Mouse (Mus musculus) thymus, adult 2 months (tissue): ENCODE measurements around the gene Lars2. TPM values are rescaled to one million over a fixed set of nuclear protein-coding genes. Genes with fewer than 3 reads are reported as not detected.
A peak's percentile ranks its signal among the peaks of the same experiment; 100 is the strongest.

ENCODE experiments used
- DNase-seq: peaks from one replicate; pipeline ENCODE4 v3.0.0; 2021
- H3K27ac ChIP-seq: fragments of 200-500 bp; 2 replicates; pipeline ENCODE4 v1.5.1; 2012; ENCODE audit warnings: low read length, control low read depth; ENCODE audit not compliant: control insufficient read depth, insufficient read depth
- H3K27me3 ChIP-seq: fragments of 200-500 bp; 2 replicates; pipeline ENCODE4 v1.6.1; 2012; ENCODE audit warnings: mild to moderate bottlenecking, low read length, moderate library complexity, mixed read lengths; ENCODE audit not compliant: control insufficient read depth, insufficient read depth
- H3K36me3 ChIP-seq: fragments of 200-500 bp; 2 replicates; pipeline ENCODE4 v1.6.1; 2012; ENCODE audit warnings: mild to moderate bottlenecking, low read length, moderate library complexity; ENCODE audit not compliant: control insufficient read depth, insufficient read depth
- H3K4me1 ChIP-seq: fragments of 200-500 bp; replicated peaks from 2 replicates; pipeline ENCODE4 v1.6.1; 2012; ENCODE audit warnings: low read length; ENCODE audit not compliant: control insufficient read depth, insufficient read depth
- H3K4me3 ChIP-seq: fragments of 200-500 bp; 2 replicates; pipeline ENCODE4 v1.5.1; 2012; ENCODE audit warnings: mild to moderate bottlenecking, low read length, control low read depth, moderate library complexity; ENCODE audit not compliant: control insufficient read depth, insufficient read depth
- CTCF ChIP-seq: fragments of 200-500 bp; IDR thresholded peaks from 2 replicates; pipeline ENCODE4 v1.5.1; 2012; ENCODE audit warnings: mild to moderate bottlenecking, control low read depth, low read length, moderate library complexity, borderline replicate concordance; ENCODE audit not compliant: control insufficient read depth, poor library complexity, insufficient read depth; ENCODE audit errors: extremely low read depth
- POLR2A ChIP-seq: fragments of 200-500 bp; IDR thresholded peaks from 2 replicates; pipeline ENCODE4 v1.6.1; 2012; ENCODE audit warnings: mild to moderate bottlenecking, low read length, control low read depth, moderate library complexity; ENCODE audit not compliant: control insufficient read depth, poor library complexity, insufficient read depth; ENCODE audit errors: extremely low read depth
- WGBS: fragments of 180-500 bp; shearing (Covaris S2); methylation state at CpG from one replicate; pipeline ENCODE4 v1.1.7; 2018; 5-methylcytosine and 5-hydroxymethylcytosine counted together
- polyA plus RNA-seq: library from polyadenylated mRNA; depleted of rRNA; stranded (reverse); fragments of >200 nt; gene quantifications from 2 replicates; pipeline ENCODE4 v1.2.3, GENCODE M21; 2012

The Lars2 gene
- polyA plus RNA-seq, 1 experiment = 634 TPM

GRCm38 (mm10) chr9:123480253-123480921 is 113.7 kb downstream of the Lars2 start:
- 50% methylated on average over 18 of the region's 18 CpGs for WGBS

DNA sequence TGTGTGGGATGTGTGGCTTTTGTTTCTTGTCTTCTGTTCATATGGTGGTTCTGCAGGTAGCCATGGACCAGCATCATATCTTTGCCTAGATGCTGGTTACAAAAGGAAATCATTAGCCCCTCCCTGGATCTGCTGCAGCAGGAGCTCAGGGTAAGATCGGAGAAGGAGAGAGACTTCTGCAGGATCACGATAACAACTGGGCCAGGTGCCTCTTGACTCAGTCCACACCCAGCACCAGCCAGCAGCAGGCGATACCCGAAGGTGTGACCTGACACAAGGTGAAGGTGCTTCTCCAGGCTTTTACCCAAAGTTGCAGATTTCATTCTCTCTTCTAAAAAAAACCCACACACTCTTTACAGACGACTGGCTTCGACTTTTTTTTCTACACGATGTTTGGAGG is 114.4 kb downstream of the Lars2 start:
- H3K36me3 ChIP-seq = peaks cover 15% of the 10 kb centered on the region
- no peak overlapping the region for H3K27ac ChIP-seq
- TF ChIP-seq POLR2A = no peak
- TF ChIP-seq CTCF = no peak
- no peaks in the 10 kb centered on the region for H3K27me3 ChIP-seq
- no peak overlapping the region for H3K4me3 ChIP-seq
- H3K4me1 ChIP-seq = peaks cover 48% of the 10 kb centered on the region
- DNase-seq = no peak
- WGBS = 76% methylated on average over 7 of the region's 7 CpGs

More at GRCm38 (mm10) chr9:123480253-123480921, 113.7 kb downstream of the Lars2 start:
- Histone ChIP-seq H3K27ac (no peak overlapping the region), H3K4me3 (peak overlapping the region; percentile 98), H3K27me3 (no peaks in the 10 kb centered on the region), H3K36me3 (peaks cover 11% of the 10 kb centered on the region), H3K4me1 (peaks cover 48% of the 10 kb centered on the region)
- no peak for TF ChIP-seq CTCF
- no peak for TF ChIP-seq POLR2A
- DNase-seq = peak; percentile 14

GRCm38 (mm10) chr9:123483598-123483997 is 116.9 kb downstream of the Lars2 start:
- Histone ChIP-seq H3K4me1 (peaks cover 47% of the 10 kb centered on the region), H3K36me3 (peaks cover 18% of the 10 kb centered on the region), H3K27me3 (no peaks in the 10 kb centered on the region), H3K4me3 (no peak overlapping the region), H3K27ac (no peak overlapping the region)
- 94% methylated on average over 1 of the region's 1 CpGs for WGBS
- no peak for TF ChIP-seq POLR2A
- TF ChIP-seq CTCF = no peak
- DNase-seq = no peak

GRCm38 (mm10) chr9:123484830-123485229 is 118.1 kb downstream of the Lars2 start:
- DNase-seq = no peak
- peaks cover 37% of the 10 kb centered on the region for H3K4me1 ChIP-seq
- no peak overlapping the region for H3K4me3 ChIP-seq
- no peaks in the 10 kb centered on the region for H3K27me3 ChIP-seq
- no peak overlapping the region for H3K27ac ChIP-seq
- WGBS = 97% methylated on average over 3 of the region's 3 CpGs
- H3K36me3 ChIP-seq = peaks cover 18% of the 10 kb centered on the region
- TF ChIP-seq POLR2A = no peak
- no peak for TF ChIP-seq CTCF

DNA sequence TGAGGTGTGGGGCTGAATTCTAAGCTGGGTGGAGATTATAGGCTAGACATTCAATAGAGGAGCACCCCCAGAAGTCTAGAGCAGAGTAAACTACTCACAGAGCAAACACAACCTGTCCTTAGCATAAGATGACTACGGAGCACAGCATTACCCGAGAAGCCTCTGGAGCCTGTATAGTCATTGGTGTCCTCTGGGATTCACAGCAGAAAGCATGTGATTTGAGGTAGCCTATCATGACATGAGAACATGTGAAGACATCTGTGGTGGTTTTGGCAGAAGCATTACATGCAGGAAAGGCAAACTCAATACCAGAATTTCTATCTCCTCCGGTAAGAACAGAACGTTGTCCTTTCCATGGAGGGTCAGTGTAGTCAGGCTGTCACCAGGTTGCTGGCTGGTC is 118.8 kb downstream of the Lars2 start:
- TF ChIP-seq CTCF (no peak), POLR2A (no peak)
- H3K4me1 ChIP-seq = peaks cover 30% of the 10 kb centered on the region
- H3K4me3 ChIP-seq = no peak overlapping the region
- WGBS = 92% methylated on average over 4 of the region's 4 CpGs
- H3K27ac ChIP-seq = no peak overlapping the region
- H3K36me3 ChIP-seq = peaks cover 18% of the 10 kb centered on the region
- H3K27me3 ChIP-seq = no peaks in the 10 kb centered on the region
- DNase-seq = no peak

- Histone ChIP-seq H3K27ac (no peak overlapping the region), H3K27me3 (no peaks in the 10 kb centered on the region), H3K36me3 (peaks cover 17% of the 10 kb centered on the region), H3K4me3 (no peak overlapping the region), H3K4me1 (peaks cover 25% of the 10 kb centered on the region)
- WGBS = 93% methylated on average over 3 of the region's 3 CpGs
- TF ChIP-seq CTCF (no peak), POLR2A (no peak)
- no peak for DNase-seq
These were observed 119.9 kb downstream of the Lars2 start for GRCm38 (mm10) chr9:123486635-123487034.
